Mouse (Mus musculus): ENCODE measurements around the gene Tcl1.
"Not testable (repeated sequence)": the region's sequence is repeated elsewhere in the genome, so short reads cannot be mapped to it uniquely, and the experiment has no call there.

Gene Tcl1

DNA sequence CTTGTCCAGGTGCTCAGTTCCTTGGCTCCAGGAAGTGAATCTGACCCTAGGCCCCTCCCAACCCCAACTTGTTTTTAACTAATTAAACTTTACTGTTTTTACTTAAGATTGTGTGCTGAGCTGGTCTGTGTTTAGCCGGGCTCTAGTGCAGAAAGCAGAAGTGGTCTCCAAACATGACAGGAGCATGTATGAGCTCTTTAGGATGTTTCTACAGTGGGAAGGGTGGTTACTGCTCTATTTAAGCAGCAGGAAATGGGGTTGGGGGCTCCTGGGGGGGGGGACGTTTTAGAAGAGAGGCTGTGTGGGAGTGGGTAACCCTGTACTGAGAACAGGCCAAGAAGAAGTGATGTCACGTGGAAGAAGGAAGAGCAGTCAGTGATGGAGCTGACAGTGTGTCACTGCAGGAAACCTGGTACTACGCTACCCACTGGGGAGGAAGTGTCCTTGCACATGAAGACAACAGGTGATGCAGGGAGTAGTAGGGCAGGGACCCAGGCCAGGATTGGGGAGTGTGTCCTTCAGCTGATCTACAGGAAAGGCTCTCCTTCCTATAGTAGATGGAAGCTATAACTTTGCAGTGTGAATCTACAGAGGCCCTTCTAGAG, 41.5 kb downstream of the Tcl1 start:
- not testable (repeated sequence) for DNase-seq (ENCODE audit: low spot score in 2 of 2)

DNA sequence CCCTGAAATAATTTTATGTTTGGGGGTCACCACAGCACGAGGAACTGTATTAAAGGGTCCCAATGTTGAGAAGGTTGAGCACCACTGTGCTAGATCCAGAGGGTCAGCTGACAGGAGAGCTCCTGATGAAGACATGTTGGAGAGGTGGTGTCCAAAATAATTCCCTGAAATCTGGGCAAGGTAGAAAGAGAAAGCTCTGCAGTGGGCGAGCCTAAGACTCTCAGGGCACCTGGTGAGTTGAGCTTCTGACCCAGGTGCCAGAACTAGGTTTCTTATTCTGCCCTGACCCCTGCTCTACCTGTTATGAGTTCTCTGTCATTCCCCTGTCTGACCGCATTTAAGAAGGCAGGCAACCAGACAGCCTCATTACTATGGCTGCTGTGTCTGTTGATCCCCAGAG, 46.5 kb downstream of the Tcl1 start, which contains the start of gene Tcl1b5:
Tcl1b5 (plus strand) TSS at position 301 of the 400 bp plus-strand sequence.
- DNase-seq (ENCODE audit: low spot score in 2 of 2): not testable (repeated sequence)

DNA sequence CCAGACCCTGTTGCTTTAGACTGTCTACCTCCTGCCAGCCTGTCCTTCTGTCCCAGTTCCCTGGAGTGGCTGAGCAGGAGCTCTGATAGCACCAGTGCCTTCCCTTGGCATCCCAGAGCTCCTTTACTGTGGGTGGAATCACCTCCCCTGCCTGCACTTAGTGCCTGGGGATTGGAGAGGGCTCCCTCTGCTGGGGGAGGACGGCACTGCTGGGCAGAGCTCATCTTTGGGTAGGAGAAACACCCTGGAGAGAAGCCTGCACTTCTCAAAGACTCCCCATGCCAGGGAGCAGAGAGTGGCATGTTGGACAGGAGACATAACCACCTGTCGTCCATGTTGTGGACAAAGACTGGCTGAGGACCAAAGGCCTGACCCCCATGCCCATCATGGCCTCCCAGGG, 48.3 kb downstream of the Tcl1 start:
- DNase-seq (ENCODE audit: low spot score in 2 of 2): peak in 1 of 2 experiments; percentile 33

DNA sequence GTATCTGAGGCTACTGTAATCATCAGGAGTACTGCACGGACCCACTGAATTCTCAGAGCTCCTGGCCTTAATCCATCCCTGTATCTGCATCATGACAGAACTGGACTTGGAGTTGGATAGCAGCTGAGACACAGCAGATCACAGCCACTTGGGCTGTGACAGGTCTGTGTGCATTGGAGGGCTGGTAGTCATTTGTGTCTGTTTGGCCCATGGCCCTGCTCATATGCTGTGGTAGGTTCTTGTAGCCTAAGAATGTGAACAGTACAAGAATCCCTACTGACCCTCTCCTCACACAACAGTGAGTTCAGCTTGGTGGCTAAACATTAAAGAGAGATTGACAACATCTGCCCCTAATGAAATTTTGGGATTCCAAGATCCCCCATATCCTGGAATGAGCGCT, 49.2 kb downstream of the Tcl1 start:
- DNase-seq (ENCODE audit: low spot score in 2 of 2): no peak
